Mouse (Mus musculus): ENCODE measurements around the gene Cd302.

- TF ChIP-seq POLR2A (IDR thresholded peaks at IDR 0.05; ENCODE audit: insufficient read depth, low read depth, low read length) (no peak), CTCF (IDR thresholded peaks at IDR 0.05) (no peak)
Observed at GRCm38 (mm10) chr2:60214683-60215082, 69.6 kb downstream of the Cd302 start.
